Mouse (Mus musculus) adrenal gland, adult 18-20 months (tissue): ENCODE measurements at regions not wholly inside any gene's neighbourhood (a gene's known extent, or its start where the extent isn't known, plus 50 kb on each side); places are given as distances from the start of the nearest gene placed in this dataset.
"Not testable (repeated sequence)": the region's sequence is repeated elsewhere in the genome, so short reads cannot be mapped to it uniquely, and the experiment has no call there.

Experiments used
- DNase-seq, 2 experiments: peaks; one replicate each; pipeline ENCODE4 v3.0.0; 2021 to 2022; ENCODE audit warnings: low spot score in 2 of 2

GRCm38 (mm10) chr7:96061599-96061998, 109.4 kb upstream of the Tenm4 start:
- not testable (repeated sequence) for DNase-seq

- no peak for DNase-seq
Measured at GRCm38 (mm10) chr7:96078511-96078910, 92.5 kb upstream of the Tenm4 start.

- DNase-seq, result no peak
Measured at GRCm38 (mm10) chr7:96081676-96082075, 89.4 kb upstream of the Tenm4 start.

GRCm38 (mm10) chr7:96095185-96095584, 75.9 kb upstream of the Tenm4 start:
- DNase-seq, result no peak

GRCm38 (mm10) chr7:96095752-96096151, 75.3 kb upstream of the Tenm4 start:
- DNase-seq, result no peak

- DNase-seq, result no peak
Measured at GRCm38 (mm10) chr7:96098686-96099376, 72.2 kb upstream of the Tenm4 start.

- no peak for DNase-seq
Measured at GRCm38 (mm10) chr7:96102727-96103126, 68.3 kb upstream of the Tenm4 start.

- DNase-seq, result no peak
Measured at GRCm38 (mm10) chr7:96108768-96109167, 62.3 kb upstream of the Tenm4 start.

GRCm38 (mm10) chr7:96120142-96120541, 50.9 kb upstream of the Tenm4 start:
- DNase-seq, result no peak
